Mouse (Mus musculus) limb, embryonic 11.5 days (tissue): ENCODE data around the gene Syngr3. TPM values are rescaled to one million over a fixed set of nuclear protein-coding genes. Genes with fewer than 3 reads are reported as not detected.

Experiments used
- ATAC-seq: fragments of 200-750 bp; cut with Nextera tagmentation; 2 replicates; pipeline ENCODE4 v1.8.0; 2017; ENCODE audit warnings: low read depth; ENCODE audit not compliant: insufficient number of reproducible peaks, low FRiP score, low TSS enrichment
- DNase-seq: peaks from one replicate; pipeline ENCODE4 v3.0.0-alpha.2; 2015; ENCODE audit warnings: low spot score
- H3K27ac ChIP-seq: fragments of 300-500 bp; sonication (generic); replicated peaks from 2 replicates; pipeline ENCODE4 v1.5.1; 2014; ENCODE audit warnings: low read depth, mild to moderate bottlenecking, low read length
- H3K27me3 ChIP-seq: fragments of 300-500 bp; sonication (generic); 2 replicates; pipeline ENCODE4 v1.6.1; 2014; ENCODE audit warnings: mild to moderate bottlenecking, low read length, mixed read lengths; ENCODE audit not compliant: control insufficient read depth, insufficient read depth
- H3K36me3 ChIP-seq: fragments of 300-500 bp; sonication (generic); 2 replicates; pipeline ENCODE4 v1.6.1; 2014; ENCODE audit warnings: mild to moderate bottlenecking, low read length, moderate library complexity, mixed read lengths; ENCODE audit not compliant: control insufficient read depth, insufficient read depth
- H3K4me1 ChIP-seq: fragments of 300-500 bp; sonication (generic); 2 replicates; pipeline ENCODE4 v1.6.1; 2014; ENCODE audit warnings: low read length, mixed read lengths; ENCODE audit not compliant: control insufficient read depth, insufficient read depth
- H3K4me2 ChIP-seq: fragments of 300-500 bp; sonication (generic); 2 replicates; pipeline ENCODE4 v1.6.1; 2014; ENCODE audit warnings: low read depth, mild to moderate bottlenecking, moderate library complexity; ENCODE audit not compliant: severe bottlenecking
- H3K4me3 ChIP-seq: fragments of 300-500 bp; sonication (generic); 2 replicates; pipeline ENCODE4 v1.5.1; 2014; ENCODE audit warnings: low read depth, low read length
- H3K9ac ChIP-seq: fragments of 300-500 bp; sonication (generic); 2 replicates; pipeline ENCODE4 v1.6.1; 2014; ENCODE audit warnings: mild to moderate bottlenecking, low read length
- H3K9me3 ChIP-seq: fragments of 300-500 bp; sonication (generic); 2 replicates; pipeline ENCODE4 v1.6.1; 2016; ENCODE audit warnings: low read length; ENCODE audit not compliant: control insufficient read depth
- WGBS: fragments of 180-500 bp; shearing (Covaris S2); extraction: QIAGEN DNeasy Blood & Tissue Kit; methylation state at CpG from one replicate; pipeline ENCODE4 v1.1.7; 2014; 5-methylcytosine and 5-hydroxymethylcytosine counted together
- polyA plus RNA-seq: library from polyadenylated mRNA; unstranded; fragments of >200 nt; fragmentation: Nextera tagmentation; extraction: Ambion mirVana; gene quantifications from 2 replicates; pipeline ENCODE4 v1.2.1, GENCODE M21; 2014

The Syngr3 gene
- polyA plus RNA-seq, 1 experiment from 2014 or later = 6.6 TPM

DNA sequence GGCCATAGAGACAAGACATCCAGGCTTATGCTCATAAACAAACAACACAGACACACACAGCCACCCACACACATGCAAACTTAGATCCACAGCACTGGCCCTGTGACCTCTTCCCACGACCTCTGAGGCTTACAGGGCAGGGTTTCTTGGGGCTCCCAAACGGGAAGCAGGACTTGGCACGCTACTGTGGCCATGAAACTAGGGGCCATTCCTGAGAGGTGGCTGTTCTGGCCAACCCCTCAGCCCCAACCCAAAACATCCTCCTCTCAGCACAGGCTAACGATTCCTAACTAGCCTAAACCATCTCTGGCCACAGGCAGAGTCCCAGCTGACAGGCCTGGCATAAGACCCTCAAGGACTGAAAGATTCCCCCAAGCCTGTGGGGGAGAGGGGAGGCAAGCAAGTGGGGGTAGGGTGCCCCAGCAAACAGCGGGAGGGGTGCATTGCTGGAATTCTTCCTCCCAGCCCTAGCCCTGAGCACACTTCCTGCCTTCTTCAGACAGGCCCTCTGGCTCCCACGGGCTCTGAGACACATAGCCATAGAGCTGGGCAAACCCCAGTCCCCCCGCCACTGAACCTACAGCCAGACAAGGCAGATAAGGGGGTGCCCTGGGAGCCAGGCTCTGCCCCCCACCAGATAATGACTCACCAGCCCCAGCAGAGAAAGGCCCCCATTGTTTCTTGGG lies 45.6 kb downstream of the Syngr3 start:
- Histone ChIP-seq H3K27ac (0 out of 2 replicates have a peak overlapping the region, but pooled peaks have one; percentile 22), H3K4me3 (no peak overlapping the region), H3K4me2 (no peak overlapping the region), H3K9me3 (no peaks in the 10 kb centered on the region), H3K27me3 (no peaks in the 10 kb centered on the region), H3K9ac (0 out of 2 replicates have a peak overlapping the region, but pooled peaks have one; percentile 39), H3K4me1 (peaks cover 30% of the 10 kb centered on the region), H3K36me3 (peaks cover 10% of the 10 kb centered on the region)
- WGBS = 45% methylated on average over 7 of the region's 7 CpGs
- DNase-seq (no peak), ATAC-seq (no peak)

DNA sequence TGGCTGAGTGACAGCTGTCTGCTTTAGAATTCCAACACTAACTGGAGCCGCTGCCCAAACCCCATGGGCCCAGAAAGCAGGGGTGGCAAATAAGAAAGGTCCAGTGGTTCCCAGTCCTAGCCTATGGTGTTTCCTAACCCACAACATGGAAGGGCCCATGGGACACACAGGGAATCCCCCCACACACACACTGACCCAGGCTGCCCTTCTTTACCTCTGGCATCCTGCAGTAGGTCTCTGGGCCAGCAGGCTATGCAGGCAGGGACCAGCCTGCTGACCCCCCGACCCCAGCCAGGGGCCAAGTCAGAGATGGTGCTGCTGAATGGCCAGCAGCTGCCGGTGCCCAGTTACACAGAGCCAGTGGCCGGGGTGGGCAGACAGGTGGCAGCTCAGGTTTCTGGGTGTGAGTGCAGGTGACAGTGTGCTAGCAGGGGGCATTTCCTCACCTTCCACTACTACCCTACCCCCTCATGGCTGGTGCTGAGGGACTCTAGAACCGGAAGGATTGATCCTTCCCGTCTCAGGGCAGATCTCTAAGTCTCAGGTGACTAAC lies 46.9 kb downstream of the Syngr3 start:
- no peak overlapping the region for H3K27ac ChIP-seq
- WGBS = 62% methylated on average over 6 of the region's 6 CpGs
- H3K27me3 ChIP-seq = no peaks in the 10 kb centered on the region
- no peak overlapping the region for H3K4me2 ChIP-seq
- no peak overlapping the region for H3K4me3 ChIP-seq
- H3K36me3 ChIP-seq = peaks cover 10% of the 10 kb centered on the region
- peaks cover 35% of the 10 kb centered on the region for H3K4me1 ChIP-seq
- DNase-seq (no peak), ATAC-seq (no peak)
- H3K9ac ChIP-seq = no peak overlapping the region
- H3K9me3 ChIP-seq = no peaks in the 10 kb centered on the region

DNA sequence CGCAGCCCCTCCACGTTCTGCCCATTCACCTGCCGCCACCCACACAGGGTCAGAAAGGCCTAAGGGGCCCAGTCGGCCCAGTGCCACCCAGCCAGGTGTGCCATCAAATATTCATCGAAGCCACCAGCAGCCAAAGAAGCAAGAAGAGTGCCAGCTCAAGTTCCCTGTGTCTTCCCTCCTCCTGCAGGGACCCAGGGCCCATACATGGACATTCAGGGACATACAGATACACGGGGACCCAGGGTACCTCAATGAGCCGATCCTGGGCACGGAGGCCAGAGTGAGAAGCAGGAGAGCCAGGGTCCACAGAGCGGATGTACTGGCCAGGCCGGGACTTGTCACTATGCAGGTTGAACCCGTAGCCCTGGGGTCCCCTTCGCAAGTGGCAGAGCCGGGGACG lies 47.8 kb downstream of the Syngr3 start:
- Histone ChIP-seq H3K4me2 (no peak overlapping the region), H3K27me3 (no peaks in the 10 kb centered on the region), H3K9me3 (no peaks in the 10 kb centered on the region), H3K36me3 (peaks cover 10% of the 10 kb centered on the region), H3K27ac (no peak overlapping the region), H3K4me3 (no peak overlapping the region), H3K4me1 (peaks cover 35% of the 10 kb centered on the region), H3K9ac (no peak overlapping the region)
- no peak for ATAC-seq
- WGBS = 94% methylated on average over 14 of the region's 14 CpGs
- no peak for DNase-seq

DNA sequence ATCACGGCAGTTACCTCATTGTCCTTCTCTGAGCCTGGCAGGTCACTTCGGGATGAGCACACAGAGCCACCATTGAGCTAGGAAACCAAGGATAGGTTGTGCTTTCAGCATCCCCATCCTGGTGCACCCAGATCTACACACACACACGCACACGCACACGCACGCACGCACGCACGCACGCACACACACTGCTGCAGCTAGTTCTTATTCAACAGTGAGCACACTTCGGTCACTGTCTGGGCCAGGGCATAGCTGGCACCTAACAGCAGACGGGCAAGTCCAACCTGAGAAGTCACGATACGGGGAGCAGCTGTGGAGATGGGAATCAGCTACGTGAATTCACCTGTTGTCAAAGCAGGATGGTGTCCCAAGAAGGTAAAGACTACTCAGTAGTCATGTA lies 49.2 kb downstream of the Syngr3 start:
- H3K27ac ChIP-seq = peak overlapping the region; percentile 97
- ATAC-seq = no peak
- no peak overlapping the region for H3K4me2 ChIP-seq
- H3K4me1 ChIP-seq = peaks cover 35% of the 10 kb centered on the region
- no peaks in the 10 kb centered on the region for H3K9me3 ChIP-seq
- whole genome bisulfite sequencing = 92% methylated on average over 15 of the region's 15 CpGs
- DNase-seq = no peak
- H3K9ac ChIP-seq = no peak overlapping the region
- no peaks in the 10 kb centered on the region for H3K27me3 ChIP-seq
- no peak overlapping the region for H3K4me3 ChIP-seq
- peaks cover 10% of the 10 kb centered on the region for H3K36me3 ChIP-seq

DNA sequence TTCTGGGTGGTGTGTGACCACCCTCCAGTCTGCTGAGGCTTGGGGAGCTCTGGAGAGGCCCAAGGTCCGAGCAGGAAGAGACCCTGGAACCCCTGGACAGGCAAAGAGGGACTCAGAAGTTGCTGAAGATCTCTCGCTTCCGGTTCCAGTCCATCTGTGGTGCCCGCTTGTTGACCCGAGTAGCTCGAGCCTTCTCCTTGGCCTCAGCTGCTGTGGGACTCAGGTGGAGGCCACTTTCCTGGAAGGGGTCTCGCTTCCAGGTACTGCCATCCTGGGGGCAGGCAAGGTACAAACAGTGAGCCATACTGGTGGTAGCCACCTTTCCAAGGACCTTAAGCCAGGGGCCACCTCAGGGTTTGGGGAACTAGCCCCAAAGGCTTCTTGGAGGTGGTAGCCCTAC lies 49.6 kb downstream of the Syngr3 start:
- Histone ChIP-seq H3K27me3 (no peaks in the 10 kb centered on the region), H3K36me3 (peaks cover 8% of the 10 kb centered on the region), H3K27ac (peak overlapping the region; percentile 97), H3K4me3 (no peak overlapping the region), H3K9me3 (no peaks in the 10 kb centered on the region), H3K4me1 (peaks cover 35% of the 10 kb centered on the region), H3K4me2 (peak overlapping the region; percentile 25; the same call in 1 of the 2 replicates), H3K9ac (peak overlapping the region; percentile 47; the same call in 1 of the 2 replicates)
- no peak for DNase-seq
- WGBS = 84% methylated on average over 7 of the region's 7 CpGs
- no peak for ATAC-seq

DNA sequence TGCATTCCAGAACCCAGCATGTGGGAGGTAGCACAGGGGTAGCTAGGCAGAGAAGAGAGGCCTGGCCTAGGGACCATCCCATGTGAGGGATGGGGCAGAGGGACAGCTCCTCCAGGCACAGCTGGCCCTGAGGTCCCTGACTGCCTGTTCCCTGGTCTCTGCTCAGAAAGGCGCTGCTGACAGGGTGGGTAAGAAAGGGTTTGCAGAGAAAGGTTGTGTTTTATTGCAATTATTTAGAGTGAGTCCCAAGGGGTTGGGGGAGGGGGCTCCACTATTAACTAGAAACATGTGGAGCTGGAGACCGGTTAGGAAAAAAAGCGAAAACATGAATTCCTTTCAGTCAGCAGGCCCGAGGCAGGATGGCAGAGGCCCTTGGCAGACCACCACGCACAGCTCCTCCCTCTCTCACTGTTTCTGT lies 50.2 kb downstream of the Syngr3 start:
- 19% methylated on average over 5 of the region's 5 CpGs for WGBS
- ATAC-seq (peak; percentile 74), DNase-seq (peak; percentile 85)
- Histone ChIP-seq H3K4me1 (peaks cover 31% of the 10 kb centered on the region), H3K4me2 (peak overlapping the region; percentile 25; the same call in 1 of the 2 replicates), H3K4me3 (no peak overlapping the region), H3K9ac (peak overlapping the region; percentile 57), H3K27me3 (no peaks in the 10 kb centered on the region), H3K9me3 (no peaks in the 10 kb centered on the region), H3K27ac (peak overlapping the region; percentile 97), H3K36me3 (peaks cover 8% of the 10 kb centered on the region)

DNA sequence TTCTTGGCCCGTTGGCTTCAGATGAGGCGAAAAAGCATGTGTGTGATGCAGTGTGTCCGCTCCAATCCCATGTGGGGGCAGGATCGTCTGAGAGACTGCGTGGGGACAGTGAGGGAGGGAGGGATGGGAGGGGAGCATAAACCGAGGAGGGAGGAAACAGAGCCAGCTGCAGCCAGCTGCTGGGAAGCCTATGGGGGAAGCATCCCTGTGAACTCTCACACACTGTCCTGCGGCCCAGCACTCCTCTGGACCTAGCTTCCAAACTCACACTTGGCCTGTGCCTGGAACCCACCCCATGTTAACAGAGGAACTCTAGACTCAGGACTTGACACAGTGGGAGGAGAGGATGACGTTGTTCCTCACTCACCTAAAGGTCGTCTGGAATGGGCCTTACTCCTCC lies 50.9 kb downstream of the Syngr3 start:
- 54% methylated on average over 9 of the region's 9 CpGs for WGBS
- Histone ChIP-seq H3K4me3 (no peak overlapping the region), H3K4me2 (peak overlapping the region; percentile 25; the same call in 1 of the 2 replicates), H3K4me1 (peaks cover 23% of the 10 kb centered on the region), H3K27me3 (no peaks in the 10 kb centered on the region), H3K9me3 (no peaks in the 10 kb centered on the region), H3K27ac (peak overlapping the region; percentile 97), H3K36me3 (peaks cover 8% of the 10 kb centered on the region), H3K9ac (peak overlapping the region; percentile 57)
- DNase-seq (no peak), ATAC-seq (peak; percentile 7; the same call in 1 of the 2 replicates)

DNA sequence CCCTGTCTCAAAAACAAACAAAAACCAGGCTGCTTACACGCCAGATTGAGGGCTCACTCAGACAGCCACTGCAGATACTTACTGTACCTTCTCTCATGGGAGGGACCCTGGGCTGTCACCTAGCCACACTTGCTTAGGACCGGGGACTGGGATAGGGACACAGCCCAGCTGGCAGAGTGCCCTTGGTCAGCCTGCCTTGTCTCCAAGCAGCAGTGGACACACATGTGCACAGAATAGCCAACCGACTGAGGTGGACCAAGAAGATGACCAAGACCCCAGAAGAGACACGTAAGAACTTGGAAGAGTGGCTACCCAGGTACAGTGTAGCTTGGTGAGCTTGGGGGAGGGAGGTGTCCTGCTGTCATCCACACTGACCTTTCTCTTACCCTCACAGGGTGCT lies 51.5 kb downstream of the Syngr3 start:
- Histone ChIP-seq H3K4me3 (no peak overlapping the region), H3K9me3 (no peaks in the 10 kb centered on the region), H3K36me3 (peaks cover 8% of the 10 kb centered on the region), H3K4me1 (peaks cover 26% of the 10 kb centered on the region), H3K27ac (0 out of 2 replicates have a peak overlapping the region, but pooled peaks have one; percentile 97), H3K27me3 (no peaks in the 10 kb centered on the region), H3K4me2 (no peak overlapping the region), H3K9ac (no peak overlapping the region; the same call in 1 of the 2 replicates)
- 86% methylated on average over 4 of the region's 4 CpGs for WGBS
- no peak for DNase-seq
- no peak for ATAC-seq
